Mouse (Mus musculus) embryonic facial prominence, embryonic 15.5 days (tissue): Measurements from ENCODE around the gene Prkg1. TPM values are rescaled to one million over a fixed set of nuclear protein-coding genes. Genes with fewer than 3 reads are reported as not detected.

ENCODE experiments used
- ATAC-seq: fragments of 200-750 bp; cut with Nextera tagmentation; 2 replicates; pipeline ENCODE4 v1.8.0; 2017; ENCODE audit warnings: low read depth, moderate TSS enrichment; ENCODE audit not compliant: insufficient number of reproducible peaks, low FRiP score, low TSS enrichment
- H3K27ac ChIP-seq: fragments of 300-500 bp; sonication (generic); replicated peaks from 2 replicates; pipeline ENCODE4 v1.5.1; 2015; ENCODE audit warnings: mild to moderate bottlenecking, inconsistent platforms
- H3K27me3 ChIP-seq: fragments of 300-500 bp; sonication (generic); 2 replicates; pipeline ENCODE4 v1.6.1; 2015; ENCODE audit warnings: inconsistent platforms
- H3K36me3 ChIP-seq: fragments of 300-500 bp; sonication (generic); 2 replicates; pipeline ENCODE4 v1.6.1; 2015; ENCODE audit warnings: mild to moderate bottlenecking, inconsistent platforms
- H3K4me1 ChIP-seq: fragments of 300-500 bp; sonication (generic); 2 replicates; pipeline ENCODE4 v1.6.1; 2015; ENCODE audit warnings: inconsistent platforms
- H3K4me2 ChIP-seq: fragments of 300-500 bp; sonication (generic); replicated peaks from 2 replicates; pipeline ENCODE4 v1.6.1; 2015; ENCODE audit warnings: mild to moderate bottlenecking, inconsistent platforms
- H3K4me3 ChIP-seq: fragments of 300-500 bp; sonication (generic); replicated peaks from 2 replicates; pipeline ENCODE4 v1.5.1; 2015; ENCODE audit warnings: mild to moderate bottlenecking, inconsistent platforms
- H3K9ac ChIP-seq: fragments of 300-500 bp; sonication (generic); 2 replicates; pipeline ENCODE4 v1.6.1; 2015; ENCODE audit warnings: inconsistent platforms
- H3K9me3 ChIP-seq: fragments of 300-500 bp; sonication (generic); replicated peaks from 2 replicates; pipeline ENCODE4 v1.6.1; 2016; ENCODE audit warnings: inconsistent platforms
- WGBS: fragments of 180-500 bp; shearing (Covaris S2); methylation state at CpG from one replicate; pipeline ENCODE4 v1.1.7; 2015; 5-methylcytosine and 5-hydroxymethylcytosine counted together
- polyA plus RNA-seq: library from polyadenylated mRNA; unstranded; fragments of >200 nt; fragmentation: Nextera tagmentation; extraction: Ambion mirVana; gene quantifications from 2 replicates; pipeline ENCODE4 v1.2.1, GENCODE M21; 2015

Prkg1 gene
- polyA plus RNA-seq, 1 experiment from 2014 or later = 11.4 TPM

GRCm38 (mm10) chr19:30833045-30833651, 931.7 kb downstream of the Prkg1 start:
- no peak overlapping the region for H3K27ac ChIP-seq
- H3K36me3 ChIP-seq = no peaks in the 10 kb centered on the region
- no peak for ATAC-seq
- no peaks in the 10 kb centered on the region for H3K4me1 ChIP-seq
- no peaks in the 10 kb centered on the region for H3K9me3 ChIP-seq
- no peaks in the 10 kb centered on the region for H3K27me3 ChIP-seq
- no peak overlapping the region for H3K4me2 ChIP-seq
- no peak overlapping the region for H3K9ac ChIP-seq
- no peak overlapping the region for H3K4me3 ChIP-seq
- 23% methylated on average over 1 of the region's 1 CpGs for WGBS

DNA sequence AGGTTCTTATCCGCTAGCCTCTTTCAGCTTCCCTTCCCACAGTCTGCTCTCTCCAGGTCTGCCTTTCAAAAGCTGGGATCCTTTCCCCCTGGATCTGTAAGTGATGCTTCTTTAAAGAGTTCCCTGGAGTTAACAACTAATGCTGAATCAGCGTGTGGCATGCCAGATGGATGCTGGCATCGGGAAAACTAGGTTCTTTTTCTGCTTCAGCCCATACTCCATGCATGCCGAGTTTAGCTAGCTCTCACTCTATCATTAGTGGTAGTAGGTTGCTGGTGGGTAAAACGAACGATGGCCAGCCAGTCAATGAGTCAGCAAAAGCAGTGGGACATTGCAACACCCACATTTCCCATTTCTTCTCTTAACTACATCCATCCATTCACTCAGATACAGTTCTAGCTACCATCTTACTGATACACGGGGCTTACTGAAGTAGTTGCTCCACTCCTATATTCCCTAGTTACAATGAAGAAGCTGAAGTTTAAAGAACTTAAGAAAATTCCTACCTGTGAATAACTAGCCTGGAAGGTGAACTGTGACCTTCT, 935.5 kb downstream of the Prkg1 start:
- Histone ChIP-seq H3K4me2 (no peak overlapping the region), H3K4me3 (no peak overlapping the region), H3K9me3 (no peaks in the 10 kb centered on the region), H3K27ac (no peak overlapping the region), H3K36me3 (no peaks in the 10 kb centered on the region), H3K4me1 (no peaks in the 10 kb centered on the region), H3K27me3 (no peaks in the 10 kb centered on the region), H3K9ac (no peak overlapping the region)
- no peak for ATAC-seq
- 84% methylated on average over 7 of the region's 7 CpGs for WGBS

DNA sequence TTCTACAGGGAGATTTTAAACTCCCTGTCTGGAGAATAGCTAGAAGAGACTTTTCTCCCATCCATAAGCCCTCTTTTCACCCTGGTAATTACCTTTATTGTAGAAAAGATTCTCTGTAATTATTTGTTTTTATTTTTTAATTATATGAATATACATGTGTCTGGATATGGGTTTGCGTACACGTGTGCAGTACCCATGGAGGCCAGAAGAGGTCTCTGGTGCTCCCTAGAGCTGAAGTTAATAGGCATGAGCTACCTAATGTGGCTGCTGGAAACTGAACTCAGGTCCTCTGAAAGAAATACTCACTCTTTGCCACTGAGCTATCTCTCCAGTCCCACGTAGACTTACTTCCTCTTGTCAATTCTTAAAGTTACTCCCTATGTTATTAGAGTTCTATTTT, 937.0 kb downstream of the Prkg1 start:
- no peak for ATAC-seq
- WGBS = 85% methylated on average over 3 of the region's 3 CpGs
- no peak overlapping the region for H3K4me3 ChIP-seq

GRCm38 (mm10) chr19:30826106-30826505, 938.7 kb downstream of the Prkg1 start:
- Histone ChIP-seq H3K4me3 (no peak overlapping the region), H3K4me1 (no peaks in the 10 kb centered on the region), H3K9ac (no peak overlapping the region), H3K27me3 (no peaks in the 10 kb centered on the region), H3K9me3 (no peaks in the 10 kb centered on the region), H3K27ac (no peak overlapping the region), H3K4me2 (no peak overlapping the region), H3K36me3 (no peaks in the 10 kb centered on the region)
- ATAC-seq = no peak
- 64% methylated on average over 2 of the region's 2 CpGs for WGBS

More for the DNA sequence above, 937.0 kb downstream of the Prkg1 start:
- no peaks in the 10 kb centered on the region for H3K4me1 ChIP-seq
- H3K4me2 ChIP-seq = no peak overlapping the region
- H3K9ac ChIP-seq = no peak overlapping the region
- H3K9me3 ChIP-seq = no peaks in the 10 kb centered on the region
- no peak overlapping the region for H3K27ac ChIP-seq
- H3K36me3 ChIP-seq = no peaks in the 10 kb centered on the region
- H3K27me3 ChIP-seq = no peaks in the 10 kb centered on the region

DNA sequence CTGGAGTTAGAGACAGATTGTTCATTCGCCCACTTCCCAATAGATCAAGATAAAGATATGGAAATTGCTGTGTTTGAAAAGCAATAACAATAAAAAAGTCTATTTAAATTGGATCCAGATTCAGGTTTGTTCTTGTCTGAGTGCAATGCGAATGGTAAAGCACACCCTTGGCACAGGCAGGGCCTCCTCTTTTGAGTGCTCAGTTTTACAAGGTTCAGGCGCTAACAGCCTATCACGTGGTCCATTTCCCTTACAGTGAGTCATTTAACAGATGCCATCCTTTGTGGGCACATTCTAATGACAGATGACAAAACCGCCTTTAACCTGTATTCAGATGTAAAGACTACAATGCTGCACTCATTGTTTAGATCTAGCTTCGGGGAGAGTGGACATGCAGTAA, 949.2 kb downstream of the Prkg1 start:
- Histone ChIP-seq H3K4me1 (no peaks in the 10 kb centered on the region), H3K9me3 (no peaks in the 10 kb centered on the region), H3K27me3 (no peaks in the 10 kb centered on the region), H3K27ac (no peak overlapping the region), H3K4me2 (no peak overlapping the region), H3K9ac (no peak overlapping the region), H3K36me3 (no peaks in the 10 kb centered on the region), H3K4me3 (no peak overlapping the region)
- ATAC-seq = no peak
- 64% methylated on average over 6 of the region's 6 CpGs for WGBS

DNA sequence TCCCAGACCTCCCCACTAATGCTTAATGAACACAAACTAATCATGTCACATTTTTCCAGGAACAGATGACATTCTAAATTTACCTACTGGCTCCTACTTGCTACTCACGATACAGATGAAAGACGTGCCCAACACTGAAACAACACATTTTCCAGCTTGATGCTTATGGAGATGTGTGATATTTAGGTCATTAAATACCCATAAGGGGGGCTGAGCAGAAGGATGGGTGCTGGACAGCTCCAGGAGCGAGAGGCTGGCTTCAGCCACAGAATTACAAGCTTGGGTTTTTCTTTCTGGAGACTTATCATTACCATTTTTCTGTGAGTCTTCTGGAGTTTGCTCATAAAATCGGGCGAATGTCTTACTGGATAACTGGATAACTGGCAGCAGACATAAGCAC, 958.6 kb downstream of the Prkg1 start:
- 73% methylated on average over 5 of the region's 5 CpGs for WGBS
- Histone ChIP-seq H3K4me1 (no peaks in the 10 kb centered on the region), H3K27ac (no peak overlapping the region), H3K27me3 (no peaks in the 10 kb centered on the region), H3K36me3 (no peaks in the 10 kb centered on the region), H3K4me2 (no peak overlapping the region), H3K4me3 (no peak overlapping the region), H3K9me3 (no peaks in the 10 kb centered on the region), H3K9ac (no peak overlapping the region)
- no peak for ATAC-seq

- H3K4me3 ChIP-seq = no peak overlapping the region
- H3K9ac ChIP-seq = no peak overlapping the region
- no peaks in the 10 kb centered on the region for H3K36me3 ChIP-seq
- H3K9me3 ChIP-seq = no peaks in the 10 kb centered on the region
- no peak overlapping the region for H3K27ac ChIP-seq
- no peaks in the 10 kb centered on the region for H3K4me1 ChIP-seq
- 76% methylated on average over 2 of the region's 2 CpGs for WGBS
- no peak overlapping the region for H3K4me2 ChIP-seq
- H3K27me3 ChIP-seq = no peaks in the 10 kb centered on the region
- no peak for ATAC-seq
Observed at GRCm38 (mm10) chr19:30780803-30781202, 984.0 kb downstream of the Prkg1 start.

DNA sequence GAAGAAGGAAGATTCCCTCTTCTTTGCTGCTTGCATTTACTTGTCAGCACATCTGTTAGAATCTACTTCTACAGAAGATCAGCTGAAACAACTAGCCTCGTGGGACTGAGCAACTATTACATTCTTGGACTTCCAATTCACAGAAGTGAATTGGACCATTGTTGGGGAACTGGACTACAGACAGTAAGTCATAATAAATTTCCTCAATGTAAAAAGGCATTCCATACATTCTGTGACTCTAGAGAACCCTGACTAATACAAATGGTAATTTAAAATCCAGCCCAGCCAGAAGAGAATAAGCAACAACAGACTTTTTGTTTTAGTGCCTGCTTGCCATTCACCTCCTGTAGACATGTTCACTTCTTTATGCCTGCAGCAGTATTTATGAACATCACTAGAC, 996.5 kb downstream of the Prkg1 start:
- Histone ChIP-seq H3K9ac (no peak overlapping the region), H3K9me3 (no peaks in the 10 kb centered on the region), H3K27me3 (no peaks in the 10 kb centered on the region), H3K36me3 (no peaks in the 10 kb centered on the region), H3K4me2 (no peak overlapping the region), H3K4me3 (no peak overlapping the region), H3K27ac (no peak overlapping the region), H3K4me1 (no peaks in the 10 kb centered on the region)
- 39% methylated on average over 1 of the region's 1 CpGs for WGBS
- no peak for ATAC-seq

DNA sequence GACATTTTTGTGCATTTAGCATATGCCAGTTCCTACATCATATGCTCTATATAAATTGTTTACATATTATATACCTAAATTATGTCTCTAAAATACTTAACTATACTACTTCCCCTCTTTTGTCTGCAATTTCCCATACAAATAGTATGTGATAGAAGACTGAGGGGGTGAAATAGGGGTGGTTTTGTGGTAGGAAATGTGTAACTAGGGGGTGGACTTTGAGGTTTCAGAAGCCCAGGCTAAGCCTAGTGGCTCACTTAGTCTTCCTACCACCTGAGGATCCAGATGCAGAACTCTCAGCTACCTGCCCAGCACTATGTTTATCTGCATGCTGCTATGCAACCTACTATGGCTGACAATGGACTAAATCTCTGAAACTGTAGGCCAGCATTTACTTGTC, 1020.4 kb downstream of the Prkg1 start:
- no peak overlapping the region for H3K27ac ChIP-seq
- no peak overlapping the region for H3K4me3 ChIP-seq
- H3K36me3 ChIP-seq = no peaks in the 10 kb centered on the region
- no peaks in the 10 kb centered on the region for H3K4me1 ChIP-seq
- ATAC-seq = no peak
- H3K27me3 ChIP-seq = no peaks in the 10 kb centered on the region
- no peak overlapping the region for H3K4me2 ChIP-seq
- H3K9ac ChIP-seq = no peak overlapping the region
- no peaks in the 10 kb centered on the region for H3K9me3 ChIP-seq

DNA sequence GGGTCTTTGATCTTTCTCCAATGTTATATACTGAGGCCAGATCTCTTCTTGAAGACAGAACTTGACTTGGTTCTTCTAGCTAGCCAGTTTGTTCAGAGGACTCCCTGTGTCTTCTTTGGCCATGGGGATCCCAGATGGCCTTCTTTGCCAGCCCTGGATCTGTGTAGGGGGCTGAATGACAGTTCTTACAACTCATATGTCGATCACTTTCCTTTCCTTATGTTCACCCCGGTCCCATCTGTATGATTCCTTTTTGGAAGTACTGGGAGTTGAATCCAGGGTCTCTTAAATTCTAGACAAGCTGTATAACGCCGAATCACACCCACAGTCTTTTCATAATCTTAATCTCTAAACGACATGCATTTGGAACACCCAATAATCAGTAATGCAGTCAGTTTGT, 1065.7 kb downstream of the Prkg1 start:
- H3K9me3 ChIP-seq = no peaks in the 10 kb centered on the region
- H3K27me3 ChIP-seq = no peaks in the 10 kb centered on the region
- no peak overlapping the region for H3K27ac ChIP-seq
- H3K36me3 ChIP-seq = no peaks in the 10 kb centered on the region
- no peak for ATAC-seq
- no peak overlapping the region for H3K4me2 ChIP-seq
- no peaks in the 10 kb centered on the region for H3K4me1 ChIP-seq
- H3K9ac ChIP-seq = no peak overlapping the region
- H3K4me3 ChIP-seq = no peak overlapping the region
- WGBS = 89% methylated on average over 5 of the region's 5 CpGs

- Histone ChIP-seq H3K4me1 (no peaks in the 10 kb centered on the region), H3K4me2 (no peak overlapping the region), H3K27ac (no peak overlapping the region), H3K9ac (no peak overlapping the region), H3K36me3 (no peaks in the 10 kb centered on the region), H3K4me3 (no peak overlapping the region), H3K27me3 (no peaks in the 10 kb centered on the region), H3K9me3 (no peaks in the 10 kb centered on the region)
- ATAC-seq = no peak
- 91% methylated on average over 2 of the region's 2 CpGs for WGBS
Observed at GRCm38 (mm10) chr19:30691258-30691657, 1073.6 kb downstream of the Prkg1 start.

- 85% methylated on average over 6 of the region's 6 CpGs for whole genome bisulfite sequencing
- no peaks in the 10 kb centered on the region for H3K36me3 ChIP-seq
- no peak overlapping the region for H3K4me3 ChIP-seq
- H3K4me1 ChIP-seq = no peaks in the 10 kb centered on the region
- no peak overlapping the region for H3K4me2 ChIP-seq
- H3K27ac ChIP-seq = no peak overlapping the region
- no peak for ATAC-seq
- H3K9me3 ChIP-seq = no peaks in the 10 kb centered on the region
- no peaks in the 10 kb centered on the region for H3K27me3 ChIP-seq
- H3K9ac ChIP-seq = no peak overlapping the region
Observed at GRCm38 (mm10) chr19:30690691-30691090, 1074.1 kb downstream of the Prkg1 start.
